Mouse (Mus musculus): Measurements from ENCODE around the gene Anxa6. TPM values are rescaled to one million over a fixed set of nuclear protein-coding genes. Genes with fewer than 3 reads are reported as not detected.

The Anxa6 gene
- polyA plus RNA-seq, 1 experiment: 722 TPM

GRCm38 (mm10) chr11:55004970-55005502 is 28.2 kb downstream of the Anxa6 start:
- Histone ChIP-seq H3K27me3 (ENCODE audit: control insufficient read depth, insufficient read depth, insufficient read length) (no peaks in the 10 kb centered on the region), H3K36me3 (ENCODE audit: control insufficient read depth, insufficient read depth) (peaks cover 78% of the 10 kb centered on the region), H3K4me3 (no peak overlapping the region), H3K4me2 (ENCODE audit: low read depth) (peak overlapping the region; percentile 46), H3K79me2 (ENCODE audit: control insufficient read depth, insufficient read depth) (no peaks in the 10 kb centered on the region), H3ac (ENCODE audit: control insufficient read depth, insufficient read length) (no peak overlapping the region)
- TF ChIP-seq CEBPB (IDR thresholded peaks at IDR 0.05; ENCODE audit: insufficient read depth, poor library complexity, severe bottlenecking) (no peak), MYOG (IDR thresholded peaks at IDR 0.05; ENCODE audit: control insufficient read depth in 1 of 3, insufficient read depth in 1 of 3, insufficient read length in 2 of 3, low read depth in 2 of 3) (peak in 2 of 3 experiments; percentile 84 to 96), TCF3 (IDR thresholded peaks at IDR 0.05; ENCODE audit: insufficient read length, low read depth) (peak; percentile 42), TCF12 (IDR thresholded peaks at IDR 0.05; ENCODE audit: insufficient read depth, poor library complexity, severe bottlenecking) (peak; percentile 60), POLR2AphosphoS2 (IDR thresholded peaks at IDR 0.05; ENCODE audit: insufficient read length, low read depth) (no peak), MYOD1 (IDR thresholded peaks at IDR 0.05; ENCODE audit: control insufficient read depth in 1 of 3, insufficient read length in 2 of 3, low read depth in 2 of 3) (peak; percentile 73 to 90 (median 85))

- Histone ChIP-seq H3K79me2 (ENCODE audit: control insufficient read depth, insufficient read depth) (no peaks in the 10 kb centered on the region), H3K4me3 (no peak overlapping the region), H3K36me3 (ENCODE audit: control insufficient read depth, insufficient read depth) (peaks cover 80% of the 10 kb centered on the region), H3K27me3 (ENCODE audit: control insufficient read depth, insufficient read depth, insufficient read length) (no peaks in the 10 kb centered on the region), H3ac (ENCODE audit: control insufficient read depth, insufficient read length) (no peak overlapping the region), H3K4me2 (ENCODE audit: low read depth) (no peak overlapping the region)
- no peak for TF ChIP-seq TCF3 (IDR thresholded peaks at IDR 0.05; ENCODE audit: insufficient read length, low read depth)
- no peak for TF ChIP-seq MYOG (IDR thresholded peaks at IDR 0.05; ENCODE audit: control insufficient read depth in 1 of 3, insufficient read depth in 1 of 3, insufficient read length in 2 of 3, low read depth in 2 of 3)
- no peak for TF ChIP-seq REST (IDR thresholded peaks at IDR 0.05; ENCODE audit: insufficient read depth, insufficient read length)
- no peak for TF ChIP-seq E2F4 (IDR thresholded peaks at IDR 0.05; ENCODE audit: insufficient read depth)
- TF ChIP-seq MAX (IDR thresholded peaks at IDR 0.05; ENCODE audit: low read depth): no peak
- no peak for TF ChIP-seq USF1 (IDR thresholded peaks at IDR 0.05; ENCODE audit: low read depth)
- TF ChIP-seq POLR2A (IDR thresholded peaks at IDR 0.05; ENCODE audit: insufficient read length, low read depth): no peak
- TF ChIP-seq POLR2AphosphoS2 (IDR thresholded peaks at IDR 0.05; ENCODE audit: insufficient read length, low read depth): no peak
- no peak for TF ChIP-seq TCF12 (IDR thresholded peaks at IDR 0.05; ENCODE audit: insufficient read depth, poor library complexity, severe bottlenecking)
Observed at GRCm38 (mm10) chr11:54998708-54999107, 34.5 kb downstream of the Anxa6 start.

GRCm38 (mm10) chr11:54998284-54998683 is 35.0 kb downstream of the Anxa6 start:
- H3K79me2 ChIP-seq (ENCODE audit: control insufficient read depth, insufficient read depth): no peaks in the 10 kb centered on the region
- no peak overlapping the region for H3ac ChIP-seq (ENCODE audit: control insufficient read depth, insufficient read length)
- no peak for TF ChIP-seq POLR2AphosphoS2 (IDR thresholded peaks at IDR 0.05; ENCODE audit: insufficient read length, low read depth)
- no peak for TF ChIP-seq MAX (IDR thresholded peaks at IDR 0.05; ENCODE audit: low read depth)
- TF ChIP-seq USF1 (IDR thresholded peaks at IDR 0.05; ENCODE audit: low read depth): no peak
- no peak for TF ChIP-seq TCF12 (IDR thresholded peaks at IDR 0.05; ENCODE audit: insufficient read depth, poor library complexity, severe bottlenecking)
- no peak for TF ChIP-seq SRF (IDR thresholded peaks at IDR 0.05; ENCODE audit: control insufficient read depth, insufficient read length, low read depth)
- no peak for TF ChIP-seq CEBPB (IDR thresholded peaks at IDR 0.05; ENCODE audit: insufficient read depth, poor library complexity, severe bottlenecking)
- no peak for TF ChIP-seq POLR2A (IDR thresholded peaks at IDR 0.05; ENCODE audit: insufficient read length, low read depth)
- TF ChIP-seq REST (IDR thresholded peaks at IDR 0.05; ENCODE audit: insufficient read depth, insufficient read length): no peak
- TF ChIP-seq E2F4 (IDR thresholded peaks at IDR 0.05; ENCODE audit: insufficient read depth): no peak
- no peaks in the 10 kb centered on the region for H3K27me3 ChIP-seq (ENCODE audit: control insufficient read depth, insufficient read depth, insufficient read length)
- peaks cover 78% of the 10 kb centered on the region for H3K36me3 ChIP-seq (ENCODE audit: control insufficient read depth, insufficient read depth)
- no peak overlapping the region for H3K4me3 ChIP-seq
- H3K4me2 ChIP-seq (ENCODE audit: low read depth): no peak overlapping the region

GRCm38 (mm10) chr11:54996176-54996575 is 37.1 kb downstream of the Anxa6 start:
- Histone ChIP-seq H3K27me3 (ENCODE audit: control insufficient read depth, insufficient read depth, insufficient read length) (no peaks in the 10 kb centered on the region), H3K36me3 (ENCODE audit: control insufficient read depth, insufficient read depth) (peaks cover 69% of the 10 kb centered on the region), H3K4me2 (ENCODE audit: low read depth) (no peak overlapping the region), H3ac (ENCODE audit: control insufficient read depth, insufficient read length) (no peak overlapping the region), H3K79me2 (ENCODE audit: control insufficient read depth, insufficient read depth) (no peaks in the 10 kb centered on the region), H3K4me3 (no peak overlapping the region)
- TF ChIP-seq MYOD1 (IDR thresholded peaks at IDR 0.05; ENCODE audit: control insufficient read depth in 1 of 3, insufficient read length in 2 of 3, low read depth in 2 of 3) (no peak), CEBPB (IDR thresholded peaks at IDR 0.05; ENCODE audit: insufficient read depth, poor library complexity, severe bottlenecking) (no peak)

GRCm38 (mm10) chr11:54989920-54990319 is 43.3 kb downstream of the Anxa6 start:
- TF ChIP-seq POLR2A (IDR thresholded peaks at IDR 0.05; ENCODE audit: insufficient read length, low read depth): no peak
- no peak for TF ChIP-seq MYOD1 (IDR thresholded peaks at IDR 0.05; ENCODE audit: control insufficient read depth in 1 of 3, insufficient read length in 2 of 3, low read depth in 2 of 3)
- no peak for TF ChIP-seq POLR2AphosphoS2 (IDR thresholded peaks at IDR 0.05; ENCODE audit: insufficient read length, low read depth)
- no peak for TF ChIP-seq REST (IDR thresholded peaks at IDR 0.05; ENCODE audit: insufficient read depth, insufficient read length)
- TF ChIP-seq E2F4 (IDR thresholded peaks at IDR 0.05; ENCODE audit: insufficient read depth): no peak
- no peak for TF ChIP-seq MYOG (IDR thresholded peaks at IDR 0.05; ENCODE audit: control insufficient read depth in 1 of 3, insufficient read depth in 1 of 3, insufficient read length in 2 of 3, low read depth in 2 of 3)
- TF ChIP-seq CEBPB (IDR thresholded peaks at IDR 0.05; ENCODE audit: insufficient read depth, poor library complexity, severe bottlenecking): no peak
- no peak for TF ChIP-seq TCF3 (IDR thresholded peaks at IDR 0.05; ENCODE audit: insufficient read length, low read depth)
- TF ChIP-seq MAX (IDR thresholded peaks at IDR 0.05; ENCODE audit: low read depth): no peak
- TF ChIP-seq USF1 (IDR thresholded peaks at IDR 0.05; ENCODE audit: low read depth): no peak
- TF ChIP-seq TCF12 (IDR thresholded peaks at IDR 0.05; ENCODE audit: insufficient read depth, poor library complexity, severe bottlenecking): no peak
- no peak for TF ChIP-seq SRF (IDR thresholded peaks at IDR 0.05; ENCODE audit: control insufficient read depth, insufficient read length, low read depth)
- no peaks in the 10 kb centered on the region for H3K27me3 ChIP-seq (ENCODE audit: control insufficient read depth, insufficient read depth, insufficient read length)
- H3ac ChIP-seq (ENCODE audit: control insufficient read depth, insufficient read length): no peak overlapping the region
- H3K4me2 ChIP-seq (ENCODE audit: low read depth): no peak overlapping the region
- H3K79me2 ChIP-seq (ENCODE audit: control insufficient read depth, insufficient read depth): no peaks in the 10 kb centered on the region
- H3K4me3 ChIP-seq: no peak overlapping the region
- H3K36me3 ChIP-seq (ENCODE audit: control insufficient read depth, insufficient read depth): peaks cover 45% of the 10 kb centered on the region

Data from myocyte (in vitro differentiated cells).